Mouse (Mus musculus) hindlimb bud, embryonic 11.5 days (tissue): ENCODE results near the gene Gm4724.
"Not testable (repeated sequence)": the region's sequence is repeated elsewhere in the genome, so short reads cannot be mapped to it uniquely, and the experiment has no call there.

ENCODE experiments used
- DNase-seq: peaks from one replicate; pipeline ENCODE4 v3.0.0-alpha.2; 2012; ENCODE audit warnings: low read depth, low spot score; ENCODE audit errors: extremely low spot score

The Gm4724 gene

GRCm38 (mm10) chr2:175435707-175436106 lies at the start of gene Gm4724:
Gene Gm4724 (minus strand): TSS chr2:175435807.
- not testable (repeated sequence) for DNase-seq

DNA sequence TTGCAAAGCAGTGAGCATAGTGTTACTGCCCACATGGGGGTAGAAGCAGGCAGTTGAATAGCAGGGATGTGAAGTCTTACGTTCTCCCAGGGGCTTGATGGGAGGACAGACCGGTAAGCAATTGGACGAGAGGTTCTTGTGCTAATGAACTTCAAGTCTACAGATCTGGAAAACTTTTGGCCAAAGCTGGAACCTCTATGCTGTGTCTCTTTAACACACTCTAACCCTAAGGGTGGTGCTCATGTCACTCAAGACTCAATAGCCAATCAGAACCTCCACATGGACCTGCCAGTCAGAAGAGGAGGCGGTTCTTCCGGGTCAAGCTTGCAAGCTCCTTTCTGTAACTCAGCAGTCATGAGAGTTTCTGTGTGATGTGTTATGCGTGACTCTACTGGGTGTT lies 34.1 kb upstream of the Gm4724 start, which contains the start of gene Zfp965:
Zfp965 (plus strand) TSS at position 301 of the 400 bp plus-strand sequence.
- not testable (repeated sequence) for DNase-seq
